Mouse (Mus musculus): ENCODE data around the gene Fasn. TPM values are rescaled to one million over a fixed set of nuclear protein-coding genes. Genes with fewer than 3 reads are reported as not detected.
"Not testable (repeated sequence)": the region's sequence is repeated elsewhere in the genome, so short reads cannot be mapped to it uniquely, and the experiment has no call there.

Gene Fasn
- polyA plus RNA-seq, 1 experiment from 2014 or later, result 24.9 TPM

- H3K27ac ChIP-seq (ENCODE audit: low read length), result no peak overlapping the region
- no peaks in the 10 kb centered on the region for H3K9me3 ChIP-seq (replicated peaks; ENCODE audit: control insufficient read depth, low read length)
- no peak overlapping the region for H3K4me3 ChIP-seq (ENCODE audit: low read length)
- no peaks in the 10 kb centered on the region for H3K36me3 ChIP-seq (ENCODE audit: control insufficient read depth, insufficient read depth)
- H3K4me1 ChIP-seq (ENCODE audit: control insufficient read depth, insufficient read depth, low read length), result peaks cover 3% of the 10 kb centered on the region; the same call in 1 of the 2 replicates
- peak; percentile 89 for ATAC-seq (replicated peaks; ENCODE audit: extremely low read depth, insufficient read depth, low FRiP score)
- H3K9ac ChIP-seq (ENCODE audit: low read length), result no peak overlapping the region
- no peaks in the 10 kb centered on the region for H3K27me3 ChIP-seq (ENCODE audit: control insufficient read depth, insufficient read depth, low read length)
- H3K4me2 ChIP-seq (ENCODE audit: low read depth, low read length), result no peak overlapping the region
- whole genome bisulfite sequencing, result 24% methylated on average over 15 of the region's 15 CpGs
These were observed 48.4 kb downstream of the Fasn start for GRCm38 (mm10) chr11:120775774-120776469.

- Histone ChIP-seq H3K36me3 (ENCODE audit: control insufficient read depth, insufficient read depth) (no peaks in the 10 kb centered on the region), H3K4me2 (ENCODE audit: low read depth, low read length) (no peak overlapping the region), H3K4me1 (ENCODE audit: control insufficient read depth, insufficient read depth, low read length) (peaks cover 3% of the 10 kb centered on the region; the same call in 1 of the 2 replicates), H3K27ac (ENCODE audit: low read length) (no peak overlapping the region), H3K4me3 (ENCODE audit: low read length) (no peak overlapping the region), H3K9me3 (replicated peaks; ENCODE audit: control insufficient read depth, low read length) (no peaks in the 10 kb centered on the region), H3K27me3 (ENCODE audit: control insufficient read depth, insufficient read depth, low read length) (no peaks in the 10 kb centered on the region), H3K9ac (ENCODE audit: low read length) (no peak overlapping the region)
- WGBS, result 76% methylated on average over 7 of the region's 7 CpGs
- no peak for ATAC-seq (replicated peaks; ENCODE audit: extremely low read depth, insufficient read depth, low FRiP score)
These were observed 50.7 kb downstream of the Fasn start for GRCm38 (mm10) chr11:120773463-120774190.

- Histone ChIP-seq H3K27ac (ENCODE audit: low read length) (no peak overlapping the region), H3K4me3 (ENCODE audit: low read length) (no peak overlapping the region), H3K36me3 (ENCODE audit: control insufficient read depth, insufficient read depth) (no peaks in the 10 kb centered on the region), H3K4me2 (ENCODE audit: low read depth, low read length) (no peak overlapping the region), H3K4me1 (ENCODE audit: control insufficient read depth, insufficient read depth, low read length) (peaks cover 3% of the 10 kb centered on the region; the same call in 1 of the 2 replicates), H3K9me3 (replicated peaks; ENCODE audit: control insufficient read depth, low read length) (no peaks in the 10 kb centered on the region), H3K9ac (ENCODE audit: low read length) (no peak overlapping the region), H3K27me3 (ENCODE audit: control insufficient read depth, insufficient read depth, low read length) (no peaks in the 10 kb centered on the region)
- 75% methylated on average over 3 of the region's 3 CpGs for WGBS
- ATAC-seq (replicated peaks; ENCODE audit: extremely low read depth, insufficient read depth, low FRiP score), result no peak
These were observed 51.6 kb downstream of the Fasn start for GRCm38 (mm10) chr11:120772749-120773148.

- no peaks in the 10 kb centered on the region for H3K4me1 ChIP-seq (ENCODE audit: control insufficient read depth, insufficient read depth, low read length)
- no peak for ATAC-seq (replicated peaks; ENCODE audit: extremely low read depth, insufficient read depth, low FRiP score)
These were observed 56.1 kb downstream of the Fasn start for GRCm38 (mm10) chr11:120768206-120768605.

GRCm38 (mm10) chr11:120767023-120767422, 57.3 kb downstream of the Fasn start:
- not testable (repeated sequence) for H3K9me3 ChIP-seq (replicated peaks; ENCODE audit: control insufficient read depth, low read length); H3K27me3 ChIP-seq (ENCODE audit: control insufficient read depth, insufficient read depth, low read length); H3K9ac ChIP-seq (ENCODE audit: low read length); H3K27ac ChIP-seq (ENCODE audit: low read length); H3K36me3 ChIP-seq (ENCODE audit: control insufficient read depth, insufficient read depth); H3K4me3 ChIP-seq (ENCODE audit: low read length); H3K4me1 ChIP-seq (ENCODE audit: control insufficient read depth, insufficient read depth, low read length); H3K4me2 ChIP-seq (ENCODE audit: low read depth, low read length); ATAC-seq (replicated peaks; ENCODE audit: extremely low read depth, insufficient read depth, low FRiP score)
- 40% methylated on average over 3 of the region's 7 CpGs for WGBS

More at GRCm38 (mm10) chr11:120768206-120768605, 56.1 kb downstream of the Fasn start:
- Histone ChIP-seq H3K4me2 (ENCODE audit: low read depth, low read length) (no peak overlapping the region), H3K4me3 (ENCODE audit: low read length) (no peak overlapping the region), H3K27ac (ENCODE audit: low read length) (no peak overlapping the region), H3K9ac (ENCODE audit: low read length) (no peak overlapping the region), H3K36me3 (ENCODE audit: control insufficient read depth, insufficient read depth) (no peaks in the 10 kb centered on the region), H3K9me3 (replicated peaks; ENCODE audit: control insufficient read depth, low read length) (no peaks in the 10 kb centered on the region), H3K27me3 (ENCODE audit: control insufficient read depth, insufficient read depth, low read length) (0 out of 2 replicates have a peak, but pooled peaks cover 5% of the 10 kb centered on the region)
- WGBS, result 74% methylated on average over 1 of the region's 1 CpGs

GRCm38 (mm10) chr11:120763121-120763999, 61.0 kb downstream of the Fasn start:
- not testable (repeated sequence) for ATAC-seq (replicated peaks; ENCODE audit: extremely low read depth, insufficient read depth, low FRiP score); H3K4me1 ChIP-seq (ENCODE audit: control insufficient read depth, insufficient read depth, low read length); H3K27me3 ChIP-seq (ENCODE audit: control insufficient read depth, insufficient read depth, low read length); H3K9ac ChIP-seq (ENCODE audit: low read length); H3K4me3 ChIP-seq (ENCODE audit: low read length); H3K36me3 ChIP-seq (ENCODE audit: control insufficient read depth, insufficient read depth); H3K27ac ChIP-seq (ENCODE audit: low read length)
- WGBS, result 17% methylated on average over 1 of the region's 23 CpGs
- Histone ChIP-seq H3K9me3 (replicated peaks; ENCODE audit: control insufficient read depth, low read length) (peaks cover 13% of the 10 kb centered on the region), H3K4me2 (ENCODE audit: low read depth, low read length) (peak overlapping the region; percentile 49)

GRCm38 (mm10) chr11:120762672-120763041, 61.7 kb downstream of the Fasn start, which contains the start of gene Hmga1b:
Hmga1b (plus strand) TSS chr11:120762794.
- peak; percentile 49; the same call in 1 of the 2 replicates for ATAC-seq (replicated peaks; ENCODE audit: extremely low read depth, insufficient read depth, low FRiP score)
- peak within 1 kb of the TSS; percentile 6; the same call in 1 of the 2 replicates for H3K4me3 ChIP-seq (ENCODE audit: low read length)
- H3K27ac ChIP-seq (ENCODE audit: low read length); H3K27me3 ChIP-seq (ENCODE audit: control insufficient read depth, insufficient read depth, low read length); H3K36me3 ChIP-seq (ENCODE audit: control insufficient read depth, insufficient read depth); H3K4me1 ChIP-seq (ENCODE audit: control insufficient read depth, insufficient read depth, low read length): not testable (repeated sequence)
- peaks cover 20% of the 10 kb centered on the region for H3K9me3 ChIP-seq (replicated peaks; ENCODE audit: control insufficient read depth, low read length)
- 10% methylated on average over 14 of the region's 14 CpGs for WGBS
- H3K9ac ChIP-seq (ENCODE audit: low read length), result peak within 1 kb of the TSS; percentile 62
- H3K4me2 ChIP-seq (ENCODE audit: low read depth, low read length), result peak within 1 kb of the TSS; percentile 49

- Histone ChIP-seq H3K4me1 (ENCODE audit: control insufficient read depth, insufficient read depth, low read length) (peaks cover 6% of the 10 kb centered on the region), H3K36me3 (ENCODE audit: control insufficient read depth, insufficient read depth) (no peaks in the 10 kb centered on the region), H3K27ac (ENCODE audit: low read length) (no peak overlapping the region), H3K27me3 (ENCODE audit: control insufficient read depth, insufficient read depth, low read length) (0 out of 2 replicates have a peak, but pooled peaks cover 5% of the 10 kb centered on the region), H3K4me2 (ENCODE audit: low read depth, low read length) (peak overlapping the region; percentile 49), H3K4me3 (ENCODE audit: low read length) (0 out of 2 replicates have a peak overlapping the region, but pooled peaks have one; percentile 6), H3K9ac (ENCODE audit: low read length) (peak overlapping the region; percentile 62), H3K9me3 (replicated peaks; ENCODE audit: control insufficient read depth, low read length) (peaks cover 22% of the 10 kb centered on the region)
- ATAC-seq (replicated peaks; ENCODE audit: extremely low read depth, insufficient read depth, low FRiP score), result peak; percentile 56; the same call in 1 of the 2 replicates
- WGBS, result 49% methylated on average over 14 of the region's 14 CpGs
These were observed 62.3 kb downstream of the Fasn start for GRCm38 (mm10) chr11:120761811-120762671.

Data from heart, embryonic 16.5 days (tissue).